Mouse (Mus musculus) layer of hippocampus, postnatal 36 days (tissue): Measurements from ENCODE around the gene Ebna1bp2. TPM values are rescaled to one million over a fixed set of nuclear protein-coding genes. Genes with fewer than 3 reads are reported as not detected.

ENCODE experiments used
- DNase-seq, 2 experiments: peaks; one replicate each; pipeline ENCODE4 v3.0.0; 2022
- total RNA-seq, 2 experiments: library from RNA; stranded (reverse); gene quantifications; 2 replicates each; pipeline ENCODE4 v1.2.3; 2021

Gene Ebna1bp2
- 10 to 100 TPM; 61.8 to 64.2 TPM for total RNA-seq

- DNase-seq: peak; percentile 89
Measured at GRCm38 (mm10) chr4:118620279-118620966, at the start of gene Ebna1bp2, which contains the start of gene Cfap57. TSS of gene Ebna1bp2 (plus strand) at chr4:118620799. TSS of gene Cfap57 (minus strand) at chr4:118620777.

DNA sequence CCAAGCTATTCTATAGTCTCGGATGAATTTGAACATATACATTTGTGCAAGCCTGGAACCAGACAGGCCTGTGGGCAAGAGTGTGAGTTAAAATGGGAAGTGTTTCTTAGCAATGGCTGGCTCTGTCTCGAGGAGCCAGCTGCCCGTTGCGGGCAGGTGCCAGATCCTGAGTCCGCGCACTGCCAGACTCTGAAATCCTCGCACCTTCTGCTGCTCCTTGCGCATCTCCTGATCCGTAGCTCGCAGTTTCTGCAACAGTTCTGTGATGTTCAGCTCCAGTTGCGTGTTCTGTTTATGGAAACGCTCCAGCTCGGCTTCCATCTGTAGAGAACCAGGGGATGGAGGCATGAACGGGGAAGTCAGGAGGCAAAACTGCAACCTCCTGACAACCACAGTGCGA is 49.2 kb upstream of the Ebna1bp2 start:
- DNase-seq: no peak

DNA sequence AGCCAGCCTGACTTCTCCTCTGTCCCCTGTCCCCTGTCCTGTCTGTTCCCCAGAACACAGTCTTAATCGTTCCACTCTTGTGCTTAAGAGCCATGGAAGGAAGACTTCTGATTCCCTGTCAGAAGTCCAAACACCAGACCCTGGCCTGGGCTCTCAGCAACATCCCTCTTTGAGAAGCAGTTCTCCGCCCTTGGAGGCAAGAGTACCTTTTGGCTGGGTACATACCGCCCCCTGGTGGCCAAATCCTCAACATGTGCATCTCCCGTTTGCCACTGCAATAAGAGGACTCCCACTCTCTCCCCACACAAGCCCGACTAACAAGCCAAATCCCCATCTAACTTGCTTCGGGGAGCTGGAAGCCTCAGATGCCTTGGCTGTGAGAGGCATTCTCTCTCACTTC is 44.5 kb upstream of the Ebna1bp2 start:
- DNase-seq: peak; percentile 85 to 86

- peak in 1 of 2 experiments; percentile 41 for DNase-seq
Measured at GRCm38 (mm10) chr4:118579313-118579712, 41.3 kb upstream of the Ebna1bp2 start.

DNA sequence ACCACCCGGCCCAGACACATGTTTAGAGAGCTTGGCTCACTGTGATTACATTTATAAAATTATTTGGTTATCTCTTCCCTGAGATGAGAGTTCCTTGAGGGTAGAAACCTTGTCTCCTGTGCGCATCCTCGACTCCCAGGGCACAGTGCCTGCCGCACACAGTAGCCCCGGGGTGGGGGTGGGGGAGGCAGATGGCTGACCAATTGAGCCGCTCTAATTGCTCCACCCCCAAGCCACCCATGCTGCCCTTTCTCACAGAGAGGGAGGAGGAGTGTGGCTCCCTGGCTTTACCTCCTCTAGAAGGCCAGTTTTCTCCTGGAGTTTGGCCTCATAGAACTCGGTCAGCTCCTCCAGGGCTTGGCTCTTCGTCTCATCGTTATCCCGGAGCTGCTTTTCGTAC is 39.1 kb upstream of the Ebna1bp2 start:
- DNase-seq: no peak

DNA sequence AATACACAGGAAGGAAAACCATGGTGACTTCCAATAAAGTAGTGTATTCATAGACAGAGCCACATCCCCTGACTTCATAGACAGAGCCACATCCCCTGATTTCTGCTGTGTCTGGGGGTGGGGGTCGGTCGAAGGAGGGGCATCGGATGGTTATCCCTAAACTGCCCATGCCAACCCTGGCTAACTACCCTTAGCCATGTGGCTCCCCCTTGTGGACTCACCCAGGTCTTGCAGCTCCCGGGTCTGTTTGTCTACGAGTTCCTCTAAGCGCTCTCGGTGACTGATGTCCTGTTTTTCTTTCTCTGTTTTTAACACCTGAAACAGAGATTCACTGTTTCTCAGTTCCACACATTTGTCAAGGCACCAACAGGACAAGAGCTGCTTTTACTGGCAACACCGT is 38.0 kb upstream of the Ebna1bp2 start:
- no peak for DNase-seq

- no peak for DNase-seq
Measured at GRCm38 (mm10) chr4:118589053-118589732, 31.4 kb upstream of the Ebna1bp2 start.

GRCm38 (mm10) chr4:118589733-118590130 is 30.9 kb upstream of the Ebna1bp2 start:
- no peak for DNase-seq

GRCm38 (mm10) chr4:118604065-118604464 is 16.5 kb upstream of the Ebna1bp2 start:
- no peak for DNase-seq

- no peak for DNase-seq
Measured at GRCm38 (mm10) chr4:118609836-118610235, 10.8 kb upstream of the Ebna1bp2 start.

- no peak for DNase-seq
Measured at GRCm38 (mm10) chr4:118612619-118613018, 8.0 kb upstream of the Ebna1bp2 start.

- DNase-seq: no peak
Measured at GRCm38 (mm10) chr4:118615412-118615811, 5.2 kb upstream of the Ebna1bp2 start.

DNA sequence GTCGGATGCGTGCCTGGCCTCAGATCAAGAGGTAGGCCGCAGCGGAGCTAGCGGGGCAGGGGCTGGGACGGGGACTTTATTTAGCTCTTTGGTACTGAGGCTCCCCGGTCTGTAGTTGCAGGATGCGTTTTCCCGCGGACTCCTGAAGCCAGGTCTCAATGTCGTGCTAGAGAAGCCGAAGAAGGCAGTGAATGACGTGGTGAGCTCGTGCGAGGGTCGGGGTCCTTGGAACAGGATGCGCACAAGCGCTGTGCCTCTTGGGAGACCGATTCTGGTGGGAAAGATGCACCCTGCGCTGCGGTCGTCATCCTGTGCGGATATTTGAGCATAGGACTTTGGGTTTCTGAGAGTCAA is 345 bp downstream of the Ebna1bp2 start:
- DNase-seq: no peak

DNA sequence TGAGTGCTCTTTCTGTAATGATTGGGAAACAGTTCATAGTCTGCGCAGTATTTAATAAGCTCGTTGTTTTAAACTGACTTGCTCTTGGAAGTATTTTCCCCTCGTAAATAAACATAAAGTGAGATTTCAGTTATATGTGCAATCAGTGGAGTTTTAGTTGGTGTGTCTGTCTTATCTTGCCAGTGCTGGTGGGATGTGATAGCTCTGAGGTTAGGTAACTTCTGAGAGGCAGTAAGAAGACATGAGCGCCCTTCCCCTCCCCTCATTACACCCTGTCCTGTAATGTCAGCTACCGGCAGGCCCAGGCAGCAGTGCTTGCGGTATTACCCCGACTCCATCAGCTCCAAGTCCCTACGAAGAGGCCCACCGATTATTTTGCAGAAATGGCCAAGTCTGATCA is 1.2 kb downstream of the Ebna1bp2 start:
- no peak for DNase-seq

GRCm38 (mm10) chr4:118630261-118630660 is 9.7 kb downstream of the Ebna1bp2 start:
- no peak for DNase-seq

DNA sequence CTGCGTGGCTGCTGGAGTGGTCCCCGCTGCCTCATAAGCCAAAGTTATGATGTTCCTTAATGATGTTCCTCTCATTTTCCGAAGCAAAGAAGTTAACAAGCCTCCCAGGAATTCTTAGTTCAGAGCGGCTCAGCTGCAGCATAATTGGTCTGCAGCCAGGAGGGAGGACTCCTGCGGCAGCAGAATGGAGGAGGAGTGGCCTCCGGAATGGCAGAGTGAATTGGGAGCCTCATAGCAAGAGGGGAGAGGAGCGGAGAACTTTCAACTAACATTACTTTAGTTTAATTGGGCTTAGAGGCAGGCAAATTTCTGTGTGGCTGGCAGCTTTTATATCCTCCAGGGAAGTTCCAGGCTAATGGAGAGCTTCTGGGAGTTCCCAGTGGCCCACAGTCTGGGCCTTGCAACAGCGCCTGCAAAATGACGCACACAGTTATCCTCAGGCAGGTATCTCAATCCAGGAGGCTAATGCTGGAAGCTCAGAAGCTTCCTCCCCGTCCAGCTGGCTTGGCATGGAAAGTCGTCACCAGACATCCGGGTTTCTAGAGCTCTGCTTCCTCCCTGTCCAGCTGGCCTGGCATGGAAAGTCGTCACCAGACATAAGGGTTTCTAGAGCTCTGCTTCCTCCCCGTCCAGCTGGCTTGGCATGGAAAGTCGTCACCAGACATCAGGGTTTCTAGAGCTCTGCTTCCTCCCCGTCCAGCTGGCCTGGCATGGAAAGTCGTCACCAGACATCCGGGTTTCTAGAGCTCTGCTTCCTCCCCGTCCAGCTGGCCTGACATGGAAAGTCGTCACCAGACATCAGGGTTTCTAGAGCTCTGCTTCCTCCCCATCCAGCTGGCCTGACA is 22.0 kb downstream of the Ebna1bp2 start:
- DNase-seq: peak; percentile 11 to 17

GRCm38 (mm10) chr4:118645234-118645633 is 24.6 kb downstream of the Ebna1bp2 start:
- DNase-seq: peak; percentile 53 to 56

- no peak for DNase-seq
Measured at GRCm38 (mm10) chr4:118658652-118659051, 38.1 kb downstream of the Ebna1bp2 start, which contains the start of gene Olfr62. TSS of gene Olfr62 (plus strand) at chr4:118658952.

Other genes with a start within 250 kb of the Ebna1bp2 start
- 10 to 100 TPM; 35.7 to 40.8 TPM for gene Szt2, start 211.5 kb upstream of the Ebna1bp2 start, total RNA-seq
- gene Med8, start 211.5 kb upstream of the Ebna1bp2 start, total RNA-seq: 10 to 100 TPM; 54.6 to 61.5 TPM
- 10 to 100 TPM; 26.4 to 28.5 TPM for gene Elovl1, start 192.7 kb upstream of the Ebna1bp2 start, total RNA-seq
- 1 to 10 TPM in 1 of 2 experiments, under 1 TPM in 1; 0.82 to 1.5 TPM for gene Cdc20, start 183.4 kb upstream of the Ebna1bp2 start, total RNA-seq
- not detected for gene Mpl, start 163.3 kb upstream of the Ebna1bp2 start, total RNA-seq
- 1 to 10 TPM; 7.1 to 8.5 TPM for gene Tie1, start 130.7 kb upstream of the Ebna1bp2 start, total RNA-seq
- gene 2610528J11Rik, start 93.8 kb upstream of the Ebna1bp2 start, total RNA-seq: not detected
- 1 to 10 TPM; 5.6 to 8.1 TPM for gene Tmem125, start 76.8 kb upstream of the Ebna1bp2 start, total RNA-seq
- under 1 TPM; 0.78 to 0.90 TPM for gene Cfap57, start within 50 bp of the Ebna1bp2 start, total RNA-seq
- gene Olfr62, start 38.2 kb downstream of the Ebna1bp2 start, total RNA-seq: not detected
- not detected for gene Olfr1342, start 72.0 kb downstream of the Ebna1bp2 start, total RNA-seq
- not detected for gene Olfr1341, start 82.7 kb downstream of the Ebna1bp2 start, total RNA-seq
- not detected for gene Olfr1340, start 99.3 kb downstream of the Ebna1bp2 start, total RNA-seq
- gene Olfr1339, start 111.4 kb downstream of the Ebna1bp2 start, total RNA-seq: not detected
- not detected for gene Olfr1338, start 137.9 kb downstream of the Ebna1bp2 start, total RNA-seq
- gene Olfr1337, start 161.8 kb downstream of the Ebna1bp2 start, total RNA-seq: not detected
- not detected for gene Olfr1335, start 189.1 kb downstream of the Ebna1bp2 start, total RNA-seq
- not detected for gene Olfr1333, start 215.5 kb downstream of the Ebna1bp2 start, total RNA-seq
- gene Olfr1331, start 243.8 kb downstream of the Ebna1bp2 start, total RNA-seq: not detected